Mouse (Mus musculus): Measurements from ENCODE around the gene Luc7l2.

GRCm38 (mm10) chr6:38532500-38533420, 18.4 kb upstream of the Luc7l2 start:
- no peak for TF ChIP-seq POLR2A (IDR thresholded peaks at IDR 0.05; ENCODE audit: borderline replicate concordance, extremely low read depth, low read depth, low read length)
- TF ChIP-seq CTCF (IDR thresholded peaks at IDR 0.05; ENCODE audit: insufficient read depth, low read length): no peak

All from lung, adult 2 months (tissue).